Mouse (Mus musculus) hindbrain, embryonic 13.5 days (tissue): ENCODE data around the gene Ttl. TPM values are rescaled to one million over a fixed set of nuclear protein-coding genes. Genes with fewer than 3 reads are reported as not detected.

ENCODE experiments used
- ATAC-seq: fragments of 200-750 bp; cut with Nextera tagmentation; 2 replicates; pipeline ENCODE4 v1.8.0; 2017; ENCODE audit warnings: moderate TSS enrichment; ENCODE audit not compliant: low FRiP score
- H3K27ac ChIP-seq: fragments of 300-500 bp; sonication (generic); 2 replicates; pipeline ENCODE4 v1.5.1; 2015; ENCODE audit warnings: inconsistent platforms, mild to moderate bottlenecking, moderate library complexity
- H3K27me3 ChIP-seq: fragments of 300-500 bp; sonication (generic); 2 replicates; pipeline ENCODE4 v1.6.1; 2015; ENCODE audit warnings: mild to moderate bottlenecking, inconsistent platforms
- H3K36me3 ChIP-seq: fragments of 300-500 bp; sonication (generic); 2 replicates; pipeline ENCODE4 v1.6.1; 2015; ENCODE audit warnings: mild to moderate bottlenecking, inconsistent platforms
- H3K4me1 ChIP-seq: fragments of 300-500 bp; sonication (generic); replicated peaks from 2 replicates; pipeline ENCODE4 v1.6.1; 2015; ENCODE audit warnings: inconsistent platforms
- H3K4me2 ChIP-seq: fragments of 300-500 bp; sonication (generic); 2 replicates; pipeline ENCODE4 v1.6.1; 2015; ENCODE audit warnings: inconsistent platforms, mild to moderate bottlenecking, moderate library complexity
- H3K4me3 ChIP-seq: fragments of 300-500 bp; sonication (generic); 2 replicates; pipeline ENCODE4 v1.5.1; 2015; ENCODE audit warnings: mild to moderate bottlenecking, inconsistent platforms
- H3K9ac ChIP-seq: fragments of 300-500 bp; sonication (generic); 2 replicates; pipeline ENCODE4 v1.6.1; 2015; ENCODE audit warnings: mild to moderate bottlenecking, inconsistent platforms
- H3K9me3 ChIP-seq: fragments of 300-500 bp; sonication (generic); 2 replicates; pipeline ENCODE4 v1.6.1; 2016; ENCODE audit warnings: inconsistent platforms
- WGBS: fragments of 180-500 bp; shearing (Covaris S2); methylation state at CpG from one replicate; pipeline ENCODE4 v1.1.7; 2015; 5-methylcytosine and 5-hydroxymethylcytosine counted together
- polyA plus RNA-seq: library from polyadenylated mRNA; unstranded; fragments of >200 nt; fragmentation: Nextera tagmentation; extraction: Ambion mirVana; gene quantifications from 2 replicates; pipeline ENCODE4 v1.2.1, GENCODE M21; 2015

Ttl gene
- polyA plus RNA-seq, 1 experiment from 2014 or later = 33.8 TPM

DNA sequence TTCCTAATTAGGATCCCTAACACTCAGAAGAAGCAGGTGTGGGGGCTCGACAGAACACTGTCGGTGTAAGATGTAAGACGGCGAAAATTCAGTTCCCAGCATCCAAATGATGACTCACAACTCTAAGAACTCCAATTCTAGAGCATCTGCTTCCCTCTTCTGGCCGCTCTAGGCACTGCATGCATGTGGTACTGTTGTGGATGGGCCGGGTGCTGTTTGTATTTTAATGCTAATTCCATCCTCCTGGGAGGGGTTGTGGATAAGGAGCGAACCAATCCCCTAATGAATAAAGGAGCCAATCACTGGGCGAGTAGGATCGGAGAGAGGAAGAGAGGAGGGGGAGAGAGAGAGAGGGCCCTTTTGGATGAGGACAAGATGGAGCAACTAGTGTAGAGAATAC is 9.1 kb upstream of the Ttl start:
- Histone ChIP-seq H3K4me1 (no peaks in the 10 kb centered on the region), H3K27ac (no peak overlapping the region), H3K4me2 (no peak overlapping the region), H3K4me3 (no peak overlapping the region), H3K36me3 (no peaks in the 10 kb centered on the region), H3K27me3 (no peaks in the 10 kb centered on the region), H3K9ac (no peak overlapping the region), H3K9me3 (0 out of 2 replicates have a peak, but pooled peaks cover 2% of the 10 kb centered on the region)
- ATAC-seq = no peak
- 40% methylated on average over 9 of the region's 9 CpGs for WGBS

GRCm38 (mm10) chr2:129057256-129057655 is 8.5 kb upstream of the Ttl start:
- Histone ChIP-seq H3K36me3 (no peaks in the 10 kb centered on the region), H3K9me3 (0 out of 2 replicates have a peak, but pooled peaks cover 2% of the 10 kb centered on the region), H3K4me2 (no peak overlapping the region), H3K9ac (no peak overlapping the region), H3K4me1 (no peaks in the 10 kb centered on the region), H3K4me3 (no peak overlapping the region), H3K27me3 (no peaks in the 10 kb centered on the region), H3K27ac (no peak overlapping the region)
- WGBS = 95% methylated on average over 8 of the region's 8 CpGs
- no peak for ATAC-seq

DNA sequence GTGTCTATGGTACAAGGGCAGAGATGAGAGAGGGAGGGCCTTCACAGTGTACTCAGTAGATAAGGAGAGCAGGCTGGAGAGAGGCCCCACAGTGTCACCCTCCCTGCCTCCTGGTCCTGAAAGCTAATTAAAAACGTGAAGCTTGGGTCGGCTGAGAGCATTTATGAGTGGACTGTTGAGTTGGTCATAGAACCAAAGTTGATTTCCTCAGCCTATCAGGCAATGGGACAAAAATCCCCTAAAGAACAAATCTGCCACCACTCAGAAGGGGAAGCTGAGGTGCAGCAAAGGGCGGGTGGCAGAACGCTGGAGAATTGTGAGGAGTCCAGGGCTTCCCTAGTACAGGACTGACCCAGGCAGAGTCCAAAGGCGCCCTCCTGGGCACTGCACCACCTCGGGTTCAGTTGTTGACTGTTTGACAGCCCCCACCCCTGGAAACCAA is 7.8 kb upstream of the Ttl start:
- Histone ChIP-seq H3K4me3 (no peak overlapping the region), H3K4me1 (no peaks in the 10 kb centered on the region), H3K36me3 (no peaks in the 10 kb centered on the region), H3K9ac (no peak overlapping the region), H3K27ac (no peak overlapping the region), H3K4me2 (no peak overlapping the region), H3K27me3 (no peaks in the 10 kb centered on the region), H3K9me3 (0 out of 2 replicates have a peak, but pooled peaks cover 2% of the 10 kb centered on the region)
- ATAC-seq = no peak
- 91% methylated on average over 6 of the region's 6 CpGs for WGBS

DNA sequence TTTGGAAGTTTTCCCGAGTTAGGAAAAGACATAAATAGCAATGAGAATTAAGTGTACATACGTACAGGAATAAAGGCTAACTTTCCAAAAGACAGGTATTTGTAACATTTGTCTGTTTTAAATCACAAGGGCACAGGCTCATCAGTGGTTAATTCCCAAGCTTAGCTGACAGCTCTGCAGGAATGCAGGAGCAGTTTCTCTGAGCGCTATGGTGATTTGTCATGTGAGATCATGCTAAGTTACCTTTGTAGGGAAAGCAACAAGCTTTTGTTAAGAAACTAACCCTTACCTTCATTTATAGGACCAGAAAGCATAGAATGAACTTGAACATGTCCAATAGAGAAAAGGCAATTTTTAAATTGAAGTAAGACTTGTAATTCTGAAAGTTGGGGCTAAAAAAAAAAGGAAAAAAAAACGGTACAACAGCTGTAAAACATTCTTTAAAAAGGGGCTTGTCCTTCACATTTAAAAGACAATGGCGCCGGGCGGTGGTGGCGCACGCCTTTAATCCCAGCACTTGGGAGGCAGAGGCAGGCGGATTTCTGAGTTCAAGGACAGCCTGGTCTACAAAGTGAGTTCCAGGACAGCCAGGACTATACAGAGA is 4.2 kb upstream of the Ttl start:
- Histone ChIP-seq H3K36me3 (no peaks in the 10 kb centered on the region), H3K27me3 (no peaks in the 10 kb centered on the region), H3K4me3 (no peak overlapping the region), H3K9me3 (no peaks in the 10 kb centered on the region), H3K9ac (no peak overlapping the region), H3K27ac (no peak overlapping the region), H3K4me1 (peaks cover 10% of the 10 kb centered on the region), H3K4me2 (no peak overlapping the region)
- WGBS = 81% methylated on average over 10 of the region's 10 CpGs
- no peak for ATAC-seq

DNA sequence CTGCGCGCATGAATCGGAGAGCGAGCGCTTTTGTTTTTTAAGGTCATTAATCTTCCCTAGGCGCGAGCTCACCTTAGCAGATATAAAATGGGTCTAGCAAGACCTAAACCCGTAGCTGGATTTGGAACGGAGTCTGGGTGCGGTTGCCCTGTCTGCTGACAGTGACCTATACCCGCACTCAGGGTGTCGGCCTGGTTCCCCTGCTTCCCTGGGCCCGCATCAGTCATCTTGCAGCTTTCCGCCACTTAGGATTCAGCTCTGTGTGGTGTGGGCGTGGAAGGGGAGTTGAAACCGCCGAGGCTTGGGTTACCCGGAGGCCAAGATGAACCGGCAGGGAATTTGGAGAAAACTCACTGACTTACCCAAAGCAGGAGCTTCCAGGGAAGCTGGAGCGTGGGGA is 584 bp downstream of the Ttl start:
- Histone ChIP-seq H3K27me3 (no peaks in the 10 kb centered on the region), H3K4me1 (peaks cover 46% of the 10 kb centered on the region), H3K36me3 (peaks cover 11% of the 10 kb centered on the region), H3K27ac (peak overlapping the region; percentile 86), H3K4me2 (peak overlapping the region; percentile 64), H3K9ac (peak overlapping the region; percentile 95), H3K9me3 (no peaks in the 10 kb centered on the region), H3K4me3 (peak overlapping the region; percentile 87)
- 1% methylated on average over 20 of the region's 20 CpGs for WGBS
- peak; percentile 82 for ATAC-seq

DNA sequence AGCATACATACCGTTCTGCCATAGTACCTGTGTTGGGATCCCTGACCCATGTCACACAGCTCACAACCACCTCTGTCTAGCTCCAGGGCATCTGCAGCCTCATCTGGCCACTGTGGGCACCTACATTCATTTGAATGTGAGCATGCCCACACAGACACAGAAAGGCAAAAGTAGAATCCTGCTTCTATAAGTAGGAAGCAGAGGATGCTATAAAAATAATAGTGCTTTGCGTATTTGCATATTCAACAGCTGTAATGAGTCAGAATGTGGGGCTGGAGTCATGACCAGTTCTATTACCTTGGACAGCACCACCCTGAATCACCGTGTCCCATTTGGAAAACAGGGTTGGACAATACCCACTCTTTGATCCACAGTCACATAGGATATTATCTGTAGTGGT is 4.6 kb downstream of the Ttl start:
- WGBS = 93% methylated on average over 3 of the region's 3 CpGs
- Histone ChIP-seq H3K4me2 (no peak overlapping the region), H3K27ac (no peak overlapping the region), H3K4me1 (peaks cover 40% of the 10 kb centered on the region), H3K36me3 (peaks cover 16% of the 10 kb centered on the region), H3K9me3 (no peaks in the 10 kb centered on the region), H3K27me3 (no peaks in the 10 kb centered on the region), H3K4me3 (no peak overlapping the region), H3K9ac (no peak overlapping the region)
- ATAC-seq = no peak

DNA sequence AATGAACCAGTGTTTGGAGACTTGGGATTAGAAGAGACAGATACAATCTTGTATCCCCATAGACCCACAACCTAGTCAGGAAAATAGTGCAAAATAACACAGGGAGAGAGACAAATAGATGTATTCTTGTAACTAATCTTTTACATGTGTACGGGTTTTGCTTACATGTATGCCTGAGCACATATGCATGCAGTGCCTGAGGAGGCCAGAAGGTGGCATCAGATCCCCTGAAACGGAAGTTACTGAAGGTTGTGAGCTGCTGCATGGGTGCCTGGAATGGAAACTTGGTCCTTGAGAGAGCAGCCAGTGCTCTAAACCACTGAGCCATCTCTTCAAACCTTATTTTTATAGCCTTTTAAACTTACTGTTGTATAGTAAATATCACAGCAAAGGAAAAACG is 12.6 kb downstream of the Ttl start:
- Histone ChIP-seq H3K27me3 (no peaks in the 10 kb centered on the region), H3K4me1 (no peaks in the 10 kb centered on the region), H3K27ac (no peak overlapping the region), H3K36me3 (peaks cover 72% of the 10 kb centered on the region), H3K9ac (no peak overlapping the region), H3K4me3 (no peak overlapping the region), H3K9me3 (no peaks in the 10 kb centered on the region), H3K4me2 (no peak overlapping the region)
- ATAC-seq = no peak
- WGBS = 87% methylated on average over 3 of the region's 3 CpGs

- no peaks in the 10 kb centered on the region for H3K4me1 ChIP-seq
- no peak overlapping the region for H3K27ac ChIP-seq
- H3K4me2 ChIP-seq = no peak overlapping the region
- H3K36me3 ChIP-seq = peaks cover 77% of the 10 kb centered on the region
- no peaks in the 10 kb centered on the region for H3K9me3 ChIP-seq
- ATAC-seq = no peak
- no peaks in the 10 kb centered on the region for H3K27me3 ChIP-seq
- no peak overlapping the region for H3K9ac ChIP-seq
- no peak overlapping the region for H3K4me3 ChIP-seq
- 89% methylated on average over 2 of the region's 2 CpGs for WGBS
These were observed 13.5 kb downstream of the Ttl start for GRCm38 (mm10) chr2:129079194-129079593.

- no peak overlapping the region for H3K9ac ChIP-seq
- no peak for ATAC-seq
- peaks cover 85% of the 10 kb centered on the region for H3K36me3 ChIP-seq
- no peaks in the 10 kb centered on the region for H3K4me1 ChIP-seq
- H3K27ac ChIP-seq = no peak overlapping the region
- no peaks in the 10 kb centered on the region for H3K9me3 ChIP-seq
- H3K4me2 ChIP-seq = no peak overlapping the region
- H3K27me3 ChIP-seq = no peaks in the 10 kb centered on the region
- 73% methylated on average over 13 of the region's 13 CpGs for WGBS
- H3K4me3 ChIP-seq = no peak overlapping the region
These were observed 15.4 kb downstream of the Ttl start for GRCm38 (mm10) chr2:129081097-129081496.

DNA sequence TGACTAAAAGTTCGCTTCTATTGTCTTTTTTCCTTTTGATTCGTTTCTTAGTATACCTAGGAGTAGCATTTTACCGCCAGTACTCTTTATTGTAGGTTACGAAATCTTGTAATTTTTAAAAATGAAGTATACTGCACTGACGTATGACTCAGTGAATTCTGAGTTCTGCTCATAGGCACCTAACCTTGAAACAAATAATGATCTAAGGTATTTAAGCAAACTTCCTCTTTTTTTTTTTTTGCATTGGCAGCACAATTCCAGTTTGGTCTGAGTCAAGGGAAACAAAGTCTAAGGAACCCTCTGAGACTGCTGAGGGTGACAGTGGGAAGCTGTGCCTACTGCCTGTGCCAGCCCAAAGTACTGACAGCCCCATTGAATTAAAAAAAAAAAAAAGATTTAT is 17.8 kb downstream of the Ttl start:
- Histone ChIP-seq H3K27ac (no peak overlapping the region), H3K27me3 (no peaks in the 10 kb centered on the region), H3K9me3 (no peaks in the 10 kb centered on the region), H3K36me3 (peaks cover 82% of the 10 kb centered on the region), H3K4me3 (no peak overlapping the region), H3K9ac (no peak overlapping the region), H3K4me1 (no peaks in the 10 kb centered on the region), H3K4me2 (no peak overlapping the region)
- no peak for ATAC-seq
- 95% methylated on average over 5 of the region's 5 CpGs for WGBS

- Histone ChIP-seq H3K36me3 (peaks cover 82% of the 10 kb centered on the region), H3K4me1 (no peaks in the 10 kb centered on the region), H3K9ac (no peak overlapping the region), H3K27ac (no peak overlapping the region), H3K27me3 (no peaks in the 10 kb centered on the region), H3K4me3 (no peak overlapping the region), H3K9me3 (no peaks in the 10 kb centered on the region), H3K4me2 (no peak overlapping the region)
- ATAC-seq = no peak
- 50% methylated on average over 2 of the region's 2 CpGs for WGBS
These were observed 19.2 kb downstream of the Ttl start for GRCm38 (mm10) chr2:129084959-129085358.

DNA sequence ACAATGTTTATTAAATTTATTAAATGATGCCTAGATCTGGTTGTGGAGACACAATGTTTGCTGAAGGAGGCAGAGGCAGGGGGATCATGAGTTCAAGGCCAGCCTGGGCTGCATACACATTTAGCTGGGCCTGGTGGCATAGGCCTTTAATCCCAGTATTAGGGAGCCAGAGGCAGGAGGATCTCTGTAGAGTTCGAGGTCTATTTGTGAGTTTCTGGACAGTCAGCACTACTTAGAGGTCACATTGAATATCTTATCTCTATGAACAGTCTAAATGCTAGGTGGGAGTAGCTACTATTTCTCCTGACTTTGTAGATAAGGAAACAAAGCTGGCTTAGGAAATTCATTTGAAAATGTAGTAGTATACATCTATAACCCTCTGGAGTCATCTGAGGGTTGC is 21.8 kb downstream of the Ttl start:
- Histone ChIP-seq H3K27me3 (no peaks in the 10 kb centered on the region), H3K4me1 (no peaks in the 10 kb centered on the region), H3K9me3 (no peaks in the 10 kb centered on the region), H3K36me3 (peaks cover 80% of the 10 kb centered on the region), H3K9ac (no peak overlapping the region), H3K4me2 (no peak overlapping the region), H3K27ac (no peak overlapping the region), H3K4me3 (no peak overlapping the region)
- 94% methylated on average over 1 of the region's 1 CpGs for WGBS
- ATAC-seq = no peak

- peaks cover 91% of the 10 kb centered on the region for H3K36me3 ChIP-seq
- H3K4me2 ChIP-seq = no peak overlapping the region
- no peaks in the 10 kb centered on the region for H3K27me3 ChIP-seq
- no peaks in the 10 kb centered on the region for H3K9me3 ChIP-seq
- H3K9ac ChIP-seq = no peak overlapping the region
- WGBS = 43% methylated on average over 4 of the region's 4 CpGs
- no peak overlapping the region for H3K4me3 ChIP-seq
- ATAC-seq = no peak
- H3K4me1 ChIP-seq = no peaks in the 10 kb centered on the region
- H3K27ac ChIP-seq = no peak overlapping the region
These were observed 24.6 kb downstream of the Ttl start for GRCm38 (mm10) chr2:129090370-129090769.
